Mouse (Mus musculus) brain, adult 10 weeks (tissue): ENCODE data around the gene Cog5. TPM values are rescaled to one million over a fixed set of nuclear protein-coding genes. Genes with fewer than 3 reads are reported as not detected.

Experiments used
- polyA plus RNA-seq: library from polyadenylated mRNA; stranded (reverse); fragments of 350-450 nt; fragmentation: Illumina TruSeq; extraction: RNeasy Lipid Tissue Mini Kit (QIAGEN cat#74804); gene quantifications from one replicate; pipeline ENCODE4 v1.2.3, GENCODE M21; 2015; ENCODE audit warnings: low read depth, low replicate concordance

The Cog5 gene
- 47.3 TPM for polyA plus RNA-seq

DNA sequence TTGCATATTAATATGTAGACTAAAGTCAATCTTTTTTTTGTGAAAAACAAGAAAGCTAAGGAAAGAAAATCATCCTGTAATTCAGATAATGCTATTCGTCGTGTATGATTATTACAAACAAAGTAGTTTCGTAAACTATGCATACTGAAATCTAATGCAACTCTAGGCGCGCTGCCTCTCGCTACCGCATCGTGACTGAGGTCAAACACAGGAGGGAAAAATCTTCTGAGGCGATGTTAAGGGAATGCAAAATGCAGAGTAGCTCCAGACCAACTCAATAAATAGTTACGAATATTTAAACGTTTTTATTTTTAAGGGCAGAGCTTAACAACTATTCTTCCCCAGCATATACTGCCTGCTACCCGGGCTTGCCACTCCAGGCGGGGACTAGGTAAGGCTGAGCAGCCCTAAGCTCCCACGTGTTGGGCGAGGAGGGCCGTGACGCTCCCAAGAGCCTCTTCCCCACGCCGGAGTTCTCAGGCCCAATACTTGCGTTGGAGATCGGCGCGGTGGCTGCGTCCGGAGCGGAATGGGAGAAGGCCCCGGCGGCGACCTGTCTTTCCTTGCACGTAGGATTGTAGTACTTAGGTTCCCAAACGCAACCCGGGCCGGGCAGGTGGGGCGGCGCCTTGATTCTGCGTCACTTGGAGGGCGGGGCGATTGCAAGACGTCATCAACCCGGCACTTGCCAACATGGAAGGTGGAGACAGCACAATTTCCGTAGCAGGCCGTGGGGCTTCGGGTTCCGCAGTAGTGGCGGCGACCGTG lies at the start of gene Cog5, which contains the start of gene Dus4l:
Cog5 (plus strand) TSS at position 673 of the 768 bp plus-strand sequence.
Dus4l (minus strand) TSS at position 630 of the 768 bp plus-strand sequence.

DNA sequence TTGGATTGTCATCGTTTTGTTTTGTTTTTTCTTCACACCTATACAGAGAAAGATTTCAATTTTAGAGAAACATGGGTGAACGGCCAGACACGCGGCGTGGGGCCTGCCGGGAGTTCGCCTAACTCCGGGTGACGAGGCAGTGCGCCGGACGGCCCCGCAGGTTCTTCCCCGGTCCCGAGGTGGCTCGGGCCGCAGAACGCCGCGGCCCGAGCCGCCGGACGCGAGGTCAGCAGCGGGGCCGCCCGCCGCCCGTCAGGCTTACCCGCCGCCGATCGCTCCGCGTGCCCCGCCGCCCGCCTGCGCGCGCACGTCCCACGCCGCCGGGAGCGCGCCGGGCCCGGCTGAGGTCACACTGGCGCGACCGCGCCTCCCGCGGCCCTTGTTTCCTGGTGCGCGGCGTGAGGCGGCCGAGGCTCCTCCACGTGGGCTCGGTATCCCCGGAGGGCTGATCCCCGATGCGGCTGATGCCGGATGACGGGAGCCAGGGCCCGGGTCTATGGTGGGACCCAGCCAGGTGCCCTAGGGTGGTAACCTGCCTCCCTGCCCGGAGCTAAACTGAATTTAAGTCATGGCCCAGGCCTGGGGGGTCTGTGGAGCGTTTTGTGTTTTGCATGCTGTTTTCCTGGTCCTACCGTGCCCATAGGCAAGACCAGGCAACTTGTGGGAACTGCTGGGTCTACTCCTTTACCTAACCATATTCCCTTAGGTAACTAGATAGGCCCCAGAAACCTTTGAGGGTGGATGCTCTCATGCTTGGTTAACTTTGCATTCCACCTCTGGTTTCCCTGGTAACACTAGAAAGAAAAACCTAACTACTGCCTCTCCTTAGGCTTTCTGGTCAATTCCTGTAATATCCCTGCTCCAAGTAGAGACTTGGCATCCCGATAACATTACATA lies 20.1 kb upstream of the Cog5 start, which contains the start of gene Bcap29:
Bcap29 (minus strand) TSS at position 316 of the 897 bp plus-strand sequence.

DNA sequence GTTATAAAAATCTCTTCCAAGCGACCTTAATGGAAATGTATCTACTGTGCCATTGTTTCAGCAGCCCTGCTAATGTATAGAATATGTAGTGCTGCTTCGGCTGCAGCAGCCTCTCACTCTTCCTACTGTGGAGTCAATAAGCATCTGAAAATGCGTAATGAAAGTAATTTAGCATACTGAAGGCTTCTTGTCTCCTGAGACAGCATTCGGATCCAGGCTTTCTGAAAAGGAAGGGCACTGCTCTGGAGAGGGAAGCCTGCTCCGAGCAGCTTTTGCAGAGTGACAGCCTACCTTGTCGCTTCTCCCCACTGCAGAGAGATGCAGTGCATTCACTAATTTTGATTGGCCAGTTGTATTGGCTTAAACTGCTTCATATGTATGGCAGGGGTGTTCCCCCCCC lies 58.9 kb downstream of the Cog5 start, which contains the start of gene Gpr22:
Gpr22 (minus strand) TSS at position 348 of the 400 bp plus-strand sequence.

DNA sequence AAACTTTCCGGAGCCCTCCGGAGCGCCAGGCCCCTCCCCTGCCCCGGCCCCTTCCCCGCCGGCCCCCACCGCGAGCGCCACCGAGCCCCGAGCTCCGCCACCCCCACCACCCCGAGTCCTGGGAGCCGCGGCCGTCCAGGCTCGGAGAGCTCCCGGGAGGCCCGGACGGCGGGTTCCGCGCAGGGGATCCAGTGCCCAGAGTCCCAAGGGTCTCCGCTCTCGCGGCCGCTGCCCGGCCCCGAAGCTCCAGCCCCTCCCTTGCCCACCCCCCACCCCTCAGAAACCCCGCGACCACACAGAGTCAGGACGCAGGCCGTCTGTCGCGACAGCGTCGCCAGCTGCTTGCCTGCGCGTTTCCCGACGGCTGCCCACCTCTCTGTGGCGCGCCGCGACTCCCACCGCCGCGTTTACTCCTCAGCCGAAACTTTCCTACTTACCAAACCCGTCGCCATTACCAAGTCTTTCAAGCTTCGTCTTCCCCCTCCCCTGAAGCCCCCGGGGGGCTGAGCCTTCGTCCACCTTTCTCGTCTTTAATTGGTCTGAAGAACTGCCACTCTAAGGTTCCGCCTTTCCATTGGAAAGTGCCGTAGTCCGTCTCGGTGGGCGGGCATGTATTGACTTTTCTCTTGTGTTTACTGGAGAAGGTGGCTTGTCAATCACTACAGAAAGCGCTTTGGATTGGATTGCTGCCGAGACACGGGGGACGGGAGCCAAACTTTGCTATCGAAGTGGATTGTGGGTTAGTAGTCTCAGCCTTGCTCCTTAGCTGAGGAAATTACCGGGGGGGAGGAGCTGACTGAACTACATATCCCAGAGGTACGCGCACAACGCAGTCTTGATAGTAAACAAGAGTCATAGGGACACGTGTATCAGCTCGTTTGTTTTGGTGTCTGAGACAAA lies 295.3 kb downstream of the Cog5 start, which contains the start of gene Hbp1:
Hbp1 (minus strand) TSS at position 777 of the 900 bp plus-strand sequence.

Other genes with a start within 250 kb of the Cog5 start
- gene Cbll1, start 155.3 kb upstream of the Cog5 start, polyA plus RNA-seq = 12.7 TPM
- 1.8 TPM for gene Slc26a4, start 94.9 kb upstream of the Cog5 start, polyA plus RNA-seq
- 77.0 TPM for gene Bcap29, start 20.2 kb upstream of the Cog5 start, polyA plus RNA-seq
- gene Dus4l, start within 50 bp of the Cog5 start, polyA plus RNA-seq = 11.5 TPM
- 34.4 TPM for gene Gpr22, start 59.1 kb downstream of the Cog5 start, polyA plus RNA-seq